Mouse (Mus musculus) hindbrain, embryonic 14.5 days (tissue): ENCODE measurements around the gene Car14. TPM values are rescaled to one million over a fixed set of nuclear protein-coding genes. Genes with fewer than 3 reads are reported as not detected.
"Not testable (repeated sequence)": the region's sequence is repeated elsewhere in the genome, so short reads cannot be mapped to it uniquely, and the experiment has no call there.

ENCODE experiments used
- ATAC-seq: fragments of 200-750 bp; cut with Nextera tagmentation; 2 replicates; pipeline ENCODE4 v1.8.0; 2017; ENCODE audit warnings: moderate number of reproducible peaks, mild to moderate bottlenecking, moderate TSS enrichment, moderate library complexity; ENCODE audit not compliant: low FRiP score
- DNase-seq: peaks from one replicate; pipeline ENCODE4 v3.0.0-alpha.2; 2015; ENCODE audit warnings: low spot score
- H3K27ac ChIP-seq: fragments of 300-500 bp; sonication (generic); 2 replicates; pipeline ENCODE4 v1.5.1; 2014; ENCODE audit warnings: mild to moderate bottlenecking, moderate library complexity
- H3K27me3 ChIP-seq: fragments of 300-500 bp; sonication (generic); 2 replicates; pipeline ENCODE4 v1.6.1; 2014; ENCODE audit warnings: mild to moderate bottlenecking, low read length, mixed read lengths; ENCODE audit not compliant: control insufficient read depth, insufficient read depth
- H3K36me3 ChIP-seq: fragments of 300-500 bp; sonication (generic); replicated peaks from 2 replicates; pipeline ENCODE4 v1.6.1; 2014; ENCODE audit not compliant: control insufficient read depth, insufficient read depth
- H3K4me1 ChIP-seq: fragments of 300-500 bp; sonication (generic); replicated peaks from 2 replicates; pipeline ENCODE4 v1.6.1; 2014; ENCODE audit warnings: antibody characterized with exemption, low read length, mixed read lengths; ENCODE audit not compliant: control insufficient read depth, insufficient read depth
- H3K4me2 ChIP-seq: fragments of 300-500 bp; sonication (generic); replicated peaks from 2 replicates; pipeline ENCODE4 v1.6.1; 2014; ENCODE audit warnings: mild to moderate bottlenecking, moderate library complexity
- H3K4me3 ChIP-seq: fragments of 300-500 bp; sonication (generic); replicated peaks from 2 replicates; pipeline ENCODE4 v1.5.1; 2014; ENCODE audit warnings: mild to moderate bottlenecking, low read length
- H3K9ac ChIP-seq: fragments of 300-500 bp; sonication (generic); 2 replicates; pipeline ENCODE4 v1.6.1; 2014
- H3K9me3 ChIP-seq: fragments of 300-500 bp; sonication (generic); 2 replicates; pipeline ENCODE4 v1.6.1; 2016; ENCODE audit warnings: low read length; ENCODE audit not compliant: control insufficient read depth
- WGBS: fragments of 180-500 bp; shearing (Covaris S2); extraction: QIAGEN DNeasy Blood & Tissue Kit; methylation state at CpG from one replicate; pipeline ENCODE4 v1.1.7; 2014; 5-methylcytosine and 5-hydroxymethylcytosine counted together
- polyA plus RNA-seq: library from polyadenylated mRNA; unstranded; fragments of >200 nt; fragmentation: Nextera tagmentation; extraction: Ambion mirVana; gene quantifications from 2 replicates; pipeline ENCODE4 v1.2.1, GENCODE M21; 2014

Gene Car14
- polyA plus RNA-seq: 12.1 and 13.0 TPM in 2 replicates

DNA sequence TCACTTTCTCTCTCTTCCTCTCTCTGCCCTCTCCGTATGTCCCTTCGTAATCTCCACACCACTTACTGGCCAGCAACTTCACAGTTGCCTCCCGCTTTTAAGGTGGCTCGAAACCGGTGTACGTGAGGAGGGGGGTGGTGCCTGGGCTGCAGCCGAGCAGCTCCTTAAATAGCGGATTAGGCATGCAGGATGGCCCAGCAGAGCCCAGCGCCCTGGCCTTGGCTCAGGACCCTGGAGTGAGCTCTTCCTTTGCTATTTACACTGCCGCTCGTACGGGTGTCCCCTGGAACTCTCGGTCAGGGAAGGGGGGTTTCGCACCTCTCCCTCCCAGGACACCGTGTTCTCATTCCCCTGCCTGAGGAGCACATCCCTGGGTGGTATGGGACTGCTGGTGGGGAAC, at the start of gene Car14:
Car14 (minus strand) TSS at position 124 of the 400 bp plus-strand sequence.
- ATAC-seq: peak; percentile 35; the same call in 1 of the 2 replicates
- no peak within 1 kb of the TSS for H3K27ac ChIP-seq

DNA sequence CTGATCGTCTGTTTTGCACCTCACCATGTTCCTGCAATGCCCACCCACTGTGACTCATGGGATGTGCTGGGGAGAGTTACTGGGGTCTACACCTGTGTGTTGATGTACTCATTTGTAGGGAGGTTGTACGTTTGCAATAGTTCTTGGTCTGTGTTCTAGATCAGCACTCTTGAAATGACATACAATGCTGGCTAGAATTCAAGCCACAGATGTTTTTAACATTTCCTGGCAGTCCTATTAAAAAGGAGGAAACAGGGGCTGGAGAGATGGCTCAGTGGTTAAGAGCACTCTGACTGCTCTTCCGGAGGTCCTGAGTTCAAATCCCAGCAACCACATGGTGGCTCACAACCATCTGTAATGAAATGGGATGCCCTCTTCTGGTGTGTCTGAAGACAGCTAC, 49.0 kb upstream of the Car14 start:
- 0 out of 2 replicates have a peak, but pooled peaks cover 5% of the 10 kb centered on the region for H3K4me1 ChIP-seq
- ATAC-seq (no peak), DNase-seq (no peak)
- no peak overlapping the region for H3K4me3 ChIP-seq
- H3K4me2 ChIP-seq: no peak overlapping the region
- no peak overlapping the region for H3K9ac ChIP-seq
- peak overlapping the region; percentile 1; the same call in 1 of the 2 replicates for H3K27ac ChIP-seq
- H3K9me3 ChIP-seq: no peaks in the 10 kb centered on the region
- no peaks in the 10 kb centered on the region for H3K27me3 ChIP-seq
- no peaks in the 10 kb centered on the region for H3K36me3 ChIP-seq
- WGBS: 53% methylated on average over 3 of the region's 3 CpGs

More for the DNA sequence above, at the start of gene Car14:
- Histone ChIP-seq H3K4me1 (peaks cover 21% of the 10 kb centered on the region), H3K4me3 (peak within 1 kb of the TSS; percentile 27), H3K36me3 (no peaks in the 10 kb centered on the region), H3K9ac (peak within 1 kb of the TSS; percentile 38), H3K4me2 (peak within 1 kb of the TSS; percentile 62), H3K9me3 (no peaks in the 10 kb centered on the region), H3K27me3 (peaks cover 20% of the 10 kb centered on the region; the same call in 1 of the 2 replicates)
- under 1% methylated on average over 15 of the region's 15 CpGs for WGBS
- no peak for DNase-seq

DNA sequence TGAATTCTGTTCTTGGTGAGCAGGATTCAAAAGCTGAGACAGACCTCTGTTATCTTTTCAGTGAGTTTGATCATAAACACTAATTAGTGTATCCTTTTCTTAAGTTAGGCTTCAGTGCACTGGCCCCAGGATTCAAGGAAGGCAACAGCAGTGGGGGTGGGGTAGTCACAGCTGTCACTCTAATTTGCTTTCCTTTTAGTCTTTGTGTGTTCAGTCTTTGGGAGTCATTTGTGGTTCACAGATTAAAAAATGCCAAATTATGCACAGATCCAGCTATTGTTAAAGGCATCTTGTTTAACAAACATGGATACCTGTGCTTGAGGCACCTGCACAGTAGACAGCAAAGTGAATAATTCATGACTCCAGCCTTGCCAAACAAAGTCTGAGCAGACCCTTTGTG, 48.5 kb upstream of the Car14 start:
- Histone ChIP-seq H3K27me3 (no peaks in the 10 kb centered on the region), H3K4me2 (no peak overlapping the region), H3K4me3 (no peak overlapping the region), H3K9me3 (no peaks in the 10 kb centered on the region), H3K4me1 (0 out of 2 replicates have a peak, but pooled peaks cover 5% of the 10 kb centered on the region), H3K36me3 (0 out of 2 replicates have a peak, but pooled peaks cover 1% of the 10 kb centered on the region), H3K9ac (no peak overlapping the region), H3K27ac (peak overlapping the region; percentile 1)
- no peak for DNase-seq
- ATAC-seq: no peak

DNA sequence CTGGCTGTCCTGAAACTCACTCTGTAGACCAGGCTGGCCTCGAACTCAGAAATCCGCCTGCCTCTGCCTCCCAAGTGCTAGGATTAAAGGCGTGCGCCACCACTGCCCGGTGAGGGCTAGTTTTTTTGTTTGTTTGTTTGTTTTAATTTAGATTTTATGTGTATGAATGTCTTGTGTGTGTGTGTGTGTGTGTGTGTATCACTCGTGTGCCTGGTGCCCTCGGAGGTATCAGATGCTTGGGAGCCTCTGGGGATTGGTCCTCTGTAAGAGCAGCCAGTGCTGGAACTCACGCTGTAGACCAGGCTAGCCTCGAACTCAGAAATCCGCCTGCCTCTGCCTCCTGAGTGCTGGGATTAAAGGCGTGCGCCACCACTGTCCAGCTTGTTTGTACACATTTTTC, 47.1 kb upstream of the Car14 start:
- Histone ChIP-seq H3K4me2 (peak overlapping the region; percentile 75), H3K9ac (peak overlapping the region; percentile 78), H3K4me3 (peak overlapping the region; percentile 55), H3K27ac (peak overlapping the region; percentile 100)
- WGBS: 66% methylated on average over 12 of the region's 12 CpGs
- not testable (repeated sequence) for H3K27me3 ChIP-seq, H3K9me3 ChIP-seq, DNase-seq, H3K4me1 ChIP-seq, H3K36me3 ChIP-seq
- peak; percentile 12; the same call in 1 of the 2 replicates for ATAC-seq

DNA sequence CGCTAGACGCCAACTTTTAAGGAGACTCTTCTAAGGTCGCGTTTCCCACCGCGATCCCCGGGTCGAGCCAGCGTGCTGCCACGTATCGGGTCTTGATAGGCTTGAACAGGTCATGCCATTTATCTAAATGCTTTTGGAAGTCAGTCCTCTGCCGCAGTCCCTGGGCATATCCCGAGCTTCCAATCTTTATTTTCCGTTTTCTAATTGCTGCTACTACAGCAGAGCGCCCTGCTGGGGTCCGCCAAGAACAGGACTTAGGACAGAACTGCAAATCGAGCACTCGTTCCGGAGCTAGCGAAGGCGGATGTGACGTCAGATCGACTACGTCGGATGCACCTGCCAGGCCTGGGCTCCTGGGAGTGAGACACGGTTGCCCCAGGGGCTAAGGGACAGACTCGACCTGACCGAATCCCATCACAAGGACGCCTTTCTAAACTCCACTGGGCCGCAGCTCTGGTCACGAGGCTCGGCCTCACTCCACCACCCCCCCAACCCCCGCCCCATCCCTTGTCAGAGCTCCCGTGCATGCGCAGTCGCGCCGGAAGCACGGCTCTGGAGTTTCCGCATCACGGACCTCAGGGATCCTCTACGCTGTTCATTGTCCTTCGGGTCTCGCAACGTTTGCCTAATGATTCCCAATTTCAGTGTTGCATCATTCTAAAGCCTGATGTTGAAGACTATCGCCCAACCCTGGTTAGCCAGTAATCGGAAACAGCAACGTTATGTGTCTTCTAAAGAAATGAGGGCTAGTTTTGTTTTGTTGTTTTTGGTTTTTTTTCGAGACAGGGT, 46.5 kb upstream of the Car14 start:
- WGBS: 2% methylated on average over 49 of the region's 49 CpGs
- Histone ChIP-seq H3K9ac (peak overlapping the region; percentile 78), H3K4me1 (0 out of 2 replicates have a peak, but pooled peaks cover 5% of the 10 kb centered on the region), H3K27me3 (no peaks in the 10 kb centered on the region), H3K4me2 (peak overlapping the region; percentile 75), H3K36me3 (peaks cover 15% of the 10 kb centered on the region; the same call in 1 of the 2 replicates), H3K27ac (peak overlapping the region; percentile 100), H3K4me3 (peak overlapping the region; percentile 55), H3K9me3 (no peaks in the 10 kb centered on the region)
- ATAC-seq: peak; percentile 98
- peak; percentile 95 for DNase-seq

DNA sequence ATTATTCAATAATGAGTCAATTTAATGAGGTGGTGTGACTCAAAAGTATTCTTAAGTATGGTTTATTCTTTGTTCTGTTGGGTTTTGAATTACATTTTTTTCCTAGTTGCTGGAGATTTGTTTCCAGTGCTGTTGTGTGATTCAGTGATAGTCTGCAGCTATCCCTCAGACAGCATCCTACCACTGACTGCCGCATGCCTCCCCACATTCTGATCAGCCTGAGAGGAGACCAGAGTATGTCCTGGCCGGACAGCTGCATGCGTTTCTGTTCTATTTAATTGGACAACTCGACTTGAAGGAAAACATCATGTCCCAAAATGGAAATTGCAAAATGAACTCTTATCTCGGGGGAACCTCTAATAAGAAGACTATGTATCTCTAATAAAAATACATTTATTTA, 43.8 kb upstream of the Car14 start:
- ATAC-seq: no peak
- H3K4me2 ChIP-seq: no peak overlapping the region
- 91% methylated on average over 5 of the region's 5 CpGs for WGBS

DNA sequence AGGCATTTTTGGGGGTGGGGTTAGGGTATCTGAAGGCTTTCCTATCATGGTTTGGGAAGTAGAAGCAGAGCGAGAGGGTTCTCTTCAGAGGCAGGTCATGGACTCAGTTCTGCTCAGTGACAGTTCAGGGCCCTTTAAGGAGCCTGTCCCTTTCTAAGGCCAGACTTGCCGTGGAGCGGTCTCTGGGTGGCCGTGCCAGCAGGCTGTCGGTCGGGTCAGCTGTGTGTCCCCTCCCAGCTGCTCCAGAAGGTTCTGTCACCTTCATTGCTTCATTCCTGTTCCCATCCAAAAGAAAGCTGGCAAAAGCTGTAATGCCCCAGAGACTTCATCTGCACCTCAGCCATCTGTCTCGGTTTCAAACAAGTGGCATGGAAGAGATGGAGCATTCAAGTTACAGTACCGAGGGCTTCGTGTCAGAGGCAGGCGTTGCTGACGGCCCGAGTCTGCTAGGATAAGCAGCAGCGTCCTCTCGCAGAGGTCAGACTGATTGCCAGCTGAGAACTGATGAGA, 41.3 kb upstream of the Car14 start:
- ATAC-seq (no peak), DNase-seq (no peak)
- Histone ChIP-seq H3K9me3 (no peaks in the 10 kb centered on the region), H3K4me1 (no peaks in the 10 kb centered on the region), H3K36me3 (peaks cover 52% of the 10 kb centered on the region), H3K9ac (no peak overlapping the region), H3K4me2 (no peak overlapping the region), H3K27ac (no peak overlapping the region), H3K27me3 (no peaks in the 10 kb centered on the region), H3K4me3 (no peak overlapping the region)
- 71% methylated on average over 14 of the region's 14 CpGs for WGBS

More for the DNA sequence above, 43.8 kb upstream of the Car14 start:
- no peak overlapping the region for H3K4me3 ChIP-seq
- no peaks in the 10 kb centered on the region for H3K27me3 ChIP-seq
- no peak overlapping the region for H3K9ac ChIP-seq
- H3K9me3 ChIP-seq: no peaks in the 10 kb centered on the region
- H3K27ac ChIP-seq: no peak overlapping the region
- DNase-seq: no peak
- 0 out of 2 replicates have a peak, but pooled peaks cover 4% of the 10 kb centered on the region for H3K4me1 ChIP-seq
- H3K36me3 ChIP-seq: peaks cover 33% of the 10 kb centered on the region

DNA sequence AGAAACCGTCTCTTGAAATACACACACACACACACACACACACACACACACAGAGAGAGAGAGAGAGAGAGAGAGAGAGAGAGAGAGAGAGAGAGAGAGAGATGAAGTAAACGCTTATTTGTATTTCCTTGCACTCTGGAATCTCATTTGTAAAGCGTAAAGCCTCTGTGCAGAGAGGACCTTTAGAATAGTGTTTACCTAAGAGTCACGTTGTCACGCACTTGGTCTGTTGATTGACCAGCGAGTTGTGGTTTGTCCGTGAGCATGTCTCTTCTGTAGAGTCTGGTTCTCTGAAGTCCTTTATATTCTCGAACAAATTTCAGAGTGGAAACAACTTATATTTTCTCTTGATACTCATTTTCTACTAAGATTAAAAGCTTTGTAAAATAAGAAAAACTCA, 40.3 kb upstream of the Car14 start:
- DNase-seq (no peak), ATAC-seq (no peak)
- H3K27ac ChIP-seq: no peak overlapping the region
- H3K4me3 ChIP-seq: no peak overlapping the region
- 92% methylated on average over 8 of the region's 8 CpGs for WGBS
- H3K36me3 ChIP-seq: peaks cover 62% of the 10 kb centered on the region
- no peak overlapping the region for H3K4me2 ChIP-seq
- H3K9me3 ChIP-seq: no peaks in the 10 kb centered on the region
- H3K9ac ChIP-seq: no peak overlapping the region
- H3K27me3 ChIP-seq: no peaks in the 10 kb centered on the region
- H3K4me1 ChIP-seq: no peaks in the 10 kb centered on the region

DNA sequence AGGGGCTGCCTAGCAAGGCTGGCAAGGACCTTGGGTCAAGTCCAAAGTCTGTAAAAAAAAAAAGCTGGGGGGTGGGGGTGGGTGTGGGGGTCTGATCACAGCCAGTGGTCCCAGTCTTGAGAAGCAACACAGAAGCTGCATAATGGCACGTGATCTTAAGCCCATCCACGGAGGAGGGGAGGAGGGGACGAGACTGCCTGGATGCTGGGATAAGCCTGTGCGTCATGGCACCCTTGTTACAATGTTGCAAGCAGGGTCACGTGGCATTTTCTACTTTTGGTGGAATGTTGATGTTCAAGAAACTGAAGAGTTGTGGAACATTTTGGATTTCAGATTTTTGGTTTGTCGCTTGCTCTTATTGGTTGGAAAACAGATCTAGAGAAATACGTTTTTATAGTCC, 38.7 kb upstream of the Car14 start:
- Histone ChIP-seq H3K4me1 (no peaks in the 10 kb centered on the region), H3K36me3 (peaks cover 77% of the 10 kb centered on the region), H3K4me3 (no peak overlapping the region), H3K9ac (no peak overlapping the region), H3K9me3 (no peaks in the 10 kb centered on the region), H3K4me2 (no peak overlapping the region), H3K27me3 (no peaks in the 10 kb centered on the region), H3K27ac (no peak overlapping the region)
- DNase-seq: no peak
- WGBS: 91% methylated on average over 7 of the region's 7 CpGs
- no peak for ATAC-seq
